In genomic region chr6:26440445-26440844, GRCm38 (mm10) we compare ENCODE assay signal across 18 mouse cellular contexts.
DNase-seq lines count a peak whose midpoint lies in the region; ATAC-seq and TF ChIP-seq lines count a peak whose summit lies in the region.
"Had no signal": no experiment of that assay in that cellular context is flagged by ENCODE, and none has a peak within 500 bp of the region (broad histone marks: within the 10 kb centered on the region; RNA-seq: fewer than 3 reads in every experiment).

No protein-coding gene starts in this region.

- DNase-seq in embryo, embryonic 10.5 days (ENCODE audit: low spot score): peak; percentile 56
- DNase-seq in embryo, embryonic 11.5 days (ENCODE audit: low read depth, low spot score): peak; percentile 19
- no peak for DNase-seq in thymus, adult 2 months
- DNase-seq in urinary bladder, adult 18-20 months (ENCODE audit: low spot score in 2 of 2): no peak
- DNase-seq: adrenal gland, adult 8-10 months; cerebellum, adult 18-20 months; gastrocnemius, postnatal 25 days; heart, postnatal 14 days; liver, postnatal 0 days had no signal

- no peaks in the 10 kb centered on the region for H3K9me3 ChIP-seq in hindbrain, embryonic 16.5 days (ENCODE audit: control insufficient read depth, low read length)
- no peaks in the 10 kb centered on the region for H3K9me3 ChIP-seq in neural tube, embryonic 12.5 days
- H3K9me3 ChIP-seq: heart, embryonic 10.5 days; intestine, embryonic 15.5 days; limb, embryonic 15.5 days had no signal

- no peak overlapping the region for H3K9ac ChIP-seq in hindbrain, embryonic 16.5 days (ENCODE audit: low read depth, low read length)
- no peak overlapping the region for H3K9ac ChIP-seq in neural tube, embryonic 12.5 days
- H3K9ac ChIP-seq: intestine, embryonic 15.5 days; limb, embryonic 15.5 days; liver, postnatal 0 days had no signal

- H3K27ac ChIP-seq in hindbrain, embryonic 16.5 days (ENCODE audit: low read depth, low read length): no peak overlapping the region
- H3K27ac ChIP-seq in neural tube, embryonic 12.5 days: no peak overlapping the region
- H3K27ac ChIP-seq in thymus, adult 2 months (ENCODE audit: control insufficient read depth, insufficient read depth, low read length): no peak overlapping the region
- H3K27ac ChIP-seq: heart, embryonic 10.5 days; intestine, embryonic 15.5 days; kidney, postnatal 0 days; limb, embryonic 15.5 days had no signal

- ATAC-seq in hindbrain, embryonic 16.5 days: peak; percentile 70
- ATAC-seq in neural tube, embryonic 12.5 days (ENCODE audit: low FRiP score, low read depth): peak; percentile 99
- no peak for ATAC-seq in megakaryocyte progenitor cell, adult 5-6 weeks (replicated peaks; ENCODE audit: poor library complexity)
- ATAC-seq: CD4-positive, CD25-positive, alpha-beta regulatory T cell, adult 4 months; intestine, embryonic 15.5 days; liver, postnatal 0 days had no signal

- no peak overlapping the region for H3K4me2 ChIP-seq in hindbrain, embryonic 16.5 days (ENCODE audit: low read length)
- no peak overlapping the region for H3K4me2 ChIP-seq in neural tube, embryonic 12.5 days (replicated peaks)
- H3K4me2 ChIP-seq: intestine, embryonic 15.5 days; limb, embryonic 15.5 days had no signal

- H3K27me3 ChIP-seq in hindbrain, embryonic 16.5 days (replicated peaks; ENCODE audit: control insufficient read depth, insufficient read depth, low read length): no peaks in the 10 kb centered on the region
- peaks cover 3% of the 10 kb centered on the region; the same call in 1 of the 2 replicates for H3K27me3 ChIP-seq in neural tube, embryonic 12.5 days (replicated peaks)
- no peaks in the 10 kb centered on the region for H3K27me3 ChIP-seq in thymus, adult 2 months (ENCODE audit: control insufficient read depth, insufficient read depth, low read length)
- H3K27me3 ChIP-seq: intestine, embryonic 15.5 days; limb, embryonic 15.5 days had no signal

- no peak for TF ChIP-seq POLR2A in thymus, adult 2 months (IDR thresholded peaks at IDR 0.05; ENCODE audit: control insufficient read depth, extremely low read depth, insufficient read depth, low read length, poor library complexity)

- H3K4me3 ChIP-seq in hindbrain, embryonic 16.5 days (ENCODE audit: low read length): no peak overlapping the region
- H3K4me3 ChIP-seq in neural tube, embryonic 12.5 days: no peak overlapping the region
- H3K4me3 ChIP-seq in thymus, adult 2 months (ENCODE audit: control insufficient read depth, insufficient read depth, low read length): no peak overlapping the region
- H3K4me3 ChIP-seq: heart, embryonic 10.5 days; intestine, embryonic 15.5 days; limb, embryonic 15.5 days; myocyte had no signal

- WGBS in hindbrain, embryonic 16.5 days: 23% methylated on average over 3 of the region's 3 CpGs
- WGBS in neural tube, embryonic 12.5 days: 31% methylated on average over 3 of the region's 3 CpGs
- 93% methylated on average over 3 of the region's 3 CpGs for WGBS in thymus, adult 2 months

- H3K36me3 ChIP-seq in hindbrain, embryonic 16.5 days (ENCODE audit: control insufficient read depth, insufficient read depth, low read length): no peaks in the 10 kb centered on the region
- H3K36me3 ChIP-seq in neural tube, embryonic 12.5 days: no peaks in the 10 kb centered on the region
- H3K36me3 ChIP-seq in thymus, adult 2 months (ENCODE audit: control insufficient read depth, insufficient read depth, low read length): no peaks in the 10 kb centered on the region
- H3K36me3 ChIP-seq: heart, embryonic 10.5 days; intestine, embryonic 15.5 days; limb, embryonic 15.5 days had no signal

- no peaks in the 10 kb centered on the region for H3K4me1 ChIP-seq in hindbrain, embryonic 16.5 days (ENCODE audit: control insufficient read depth, insufficient read depth, low read depth, low read length)
- no peaks in the 10 kb centered on the region for H3K4me1 ChIP-seq in neural tube, embryonic 12.5 days
- H3K4me1 ChIP-seq in thymus, adult 2 months (replicated peaks; ENCODE audit: control insufficient read depth, insufficient read depth, low read length): no peaks in the 10 kb centered on the region
- H3K4me1 ChIP-seq: heart, embryonic 10.5 days; intestine, embryonic 15.5 days; limb, embryonic 15.5 days had no signal

- TF ChIP-seq CTCF in thymus, adult 2 months (IDR thresholded peaks at IDR 0.05; ENCODE audit: borderline replicate concordance, control insufficient read depth, extremely low read depth, insufficient read depth, low read length, poor library complexity): no peak

Comparison
In these comparisons a context has a peak if more than half of its experiments do, and no peak if none do; other contexts are left out.
1. DNase-seq: peak in embryo, embryonic 10.5 days (single experiment) and embryo, embryonic 11.5 days (single experiment); none in thymus, adult 2 months (single experiment) and urinary bladder, adult 18-20 months (0 of 2).